24 mouse cellular contexts compared by ENCODE assay signal in the genomic region with DNA sequence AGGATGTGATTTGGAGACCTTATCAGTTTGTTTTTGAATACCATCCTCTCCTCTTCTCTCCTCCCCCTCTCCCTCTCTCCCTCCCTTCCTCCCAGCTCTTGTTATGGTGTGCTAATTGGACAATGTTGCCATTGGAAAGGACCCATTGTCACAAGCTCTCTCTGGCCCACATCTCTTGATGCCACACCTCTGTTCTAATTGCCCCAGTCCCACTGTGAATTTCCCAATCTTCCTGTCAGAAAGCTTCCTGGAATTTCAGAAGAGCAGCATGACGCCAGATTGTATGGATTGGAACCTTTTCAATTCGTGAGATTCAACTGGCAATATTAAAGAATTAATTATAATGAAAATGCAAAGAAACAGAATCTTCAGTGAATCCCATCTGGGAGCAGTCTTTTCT.
DNase-seq lines count a peak whose midpoint lies in the region; ATAC-seq and TF ChIP-seq lines count a peak whose summit lies in the region.
"Had no signal": no experiment of that assay in that cellular context is flagged by ENCODE, and none has a peak within 500 bp of the region (broad histone marks: within the 10 kb centered on the region; RNA-seq: fewer than 3 reads in every experiment).

No protein-coding gene starts in this region.

- H3K4me3 ChIP-seq in forebrain, embryonic 12.5 days (replicated peaks), result no peak overlapping the region
- no peak overlapping the region for H3K4me3 ChIP-seq in forebrain, embryonic 11.5 days (ENCODE audit: low read depth, low read length)
- H3K4me3 ChIP-seq in forebrain, embryonic 14.5 days (ENCODE audit: low read depth, low read length), result no peak overlapping the region
- H3K4me3 ChIP-seq in forebrain, postnatal 0 days (ENCODE audit: low read depth, low read length), result no peak overlapping the region
- H3K4me3 ChIP-seq in hindbrain, embryonic 10.5 days, result no peak overlapping the region
- H3K4me3 ChIP-seq: hindbrain, embryonic 12.5 days; hindbrain, embryonic 15.5 days; intestine, embryonic 15.5 days had no signal

- 34% methylated on average over 2 of the region's 2 CpGs for WGBS in forebrain, embryonic 12.5 days
- WGBS in forebrain, embryonic 11.5 days, result 59% methylated on average over 2 of the region's 2 CpGs
- WGBS in forebrain, embryonic 14.5 days, result 19% methylated on average over 2 of the region's 2 CpGs
- 32% methylated on average over 2 of the region's 2 CpGs for whole genome bisulfite sequencing in forebrain, postnatal 0 days
- 78% methylated on average over 2 of the region's 2 CpGs for WGBS in hindbrain, embryonic 10.5 days

- H3K9me3 ChIP-seq in forebrain, embryonic 12.5 days, result no peaks in the 10 kb centered on the region
- no peaks in the 10 kb centered on the region for H3K9me3 ChIP-seq in forebrain, embryonic 11.5 days (ENCODE audit: control insufficient read depth, low read length)
- no peaks in the 10 kb centered on the region for H3K9me3 ChIP-seq in forebrain, embryonic 14.5 days (replicated peaks; ENCODE audit: control insufficient read depth, low read length)
- H3K9me3 ChIP-seq in forebrain, postnatal 0 days (ENCODE audit: low read length), result no peaks in the 10 kb centered on the region
- no peaks in the 10 kb centered on the region for H3K9me3 ChIP-seq in hindbrain, embryonic 10.5 days
- H3K9me3 ChIP-seq: hindbrain, embryonic 12.5 days; hindbrain, embryonic 15.5 days; intestine, embryonic 15.5 days had no signal

- no peak for TF ChIP-seq CTCF in forebrain, postnatal 0 days (IDR thresholded peaks at IDR 0.05; ENCODE audit: low read depth)

- H3K27ac ChIP-seq in forebrain, embryonic 12.5 days, result no peak overlapping the region
- no peak overlapping the region for H3K27ac ChIP-seq in forebrain, embryonic 11.5 days (ENCODE audit: low read depth, low read length)
- H3K27ac ChIP-seq in forebrain, embryonic 14.5 days (ENCODE audit: low read depth, low read length), result no peak overlapping the region
- H3K27ac ChIP-seq in forebrain, postnatal 0 days (ENCODE audit: low read depth, low read length), result no peak overlapping the region
- no peak overlapping the region for H3K27ac ChIP-seq in hindbrain, embryonic 10.5 days
- H3K27ac ChIP-seq: hindbrain, embryonic 12.5 days; hindbrain, embryonic 15.5 days; intestine, embryonic 15.5 days had no signal

- no peaks in the 10 kb centered on the region for H3K36me3 ChIP-seq in forebrain, embryonic 12.5 days (replicated peaks)
- H3K36me3 ChIP-seq in forebrain, embryonic 11.5 days (ENCODE audit: control insufficient read depth, insufficient read depth, low read length), result no peaks in the 10 kb centered on the region
- no peaks in the 10 kb centered on the region for H3K36me3 ChIP-seq in forebrain, embryonic 14.5 days (ENCODE audit: control insufficient read depth, insufficient read depth, low read length)
- no peaks in the 10 kb centered on the region for H3K36me3 ChIP-seq in forebrain, postnatal 0 days (ENCODE audit: insufficient read depth)
- H3K36me3 ChIP-seq in hindbrain, embryonic 10.5 days, result no peaks in the 10 kb centered on the region
- H3K36me3 ChIP-seq: hindbrain, embryonic 12.5 days; hindbrain, embryonic 15.5 days; intestine, embryonic 15.5 days had no signal

- H3K27me3 ChIP-seq in forebrain, embryonic 12.5 days, result no peaks in the 10 kb centered on the region
- no peaks in the 10 kb centered on the region for H3K27me3 ChIP-seq in forebrain, embryonic 11.5 days (ENCODE audit: control insufficient read depth, insufficient read depth, low read length)
- no peaks in the 10 kb centered on the region for H3K27me3 ChIP-seq in forebrain, embryonic 14.5 days (replicated peaks; ENCODE audit: control insufficient read depth, insufficient read depth, low read length)
- no peaks in the 10 kb centered on the region for H3K27me3 ChIP-seq in forebrain, postnatal 0 days (ENCODE audit: insufficient read depth, low read length)
- no peaks in the 10 kb centered on the region for H3K27me3 ChIP-seq in hindbrain, embryonic 10.5 days (ENCODE audit: insufficient read depth, poor library complexity, severe bottlenecking)
- H3K27me3 ChIP-seq: hindbrain, embryonic 12.5 days; hindbrain, embryonic 15.5 days; intestine, embryonic 15.5 days had no signal

- no peak overlapping the region for H3K4me2 ChIP-seq in forebrain, embryonic 12.5 days
- no peak overlapping the region for H3K4me2 ChIP-seq in forebrain, embryonic 11.5 days (ENCODE audit: low read depth, low read length, severe bottlenecking)
- H3K4me2 ChIP-seq in forebrain, embryonic 14.5 days (ENCODE audit: low read length), result no peak overlapping the region
- H3K4me2 ChIP-seq in forebrain, postnatal 0 days (ENCODE audit: low read depth), result no peak overlapping the region
- H3K4me2 ChIP-seq: heart, embryonic 11.5 days; hindbrain, embryonic 12.5 days; hindbrain, embryonic 15.5 days; intestine, embryonic 15.5 days had no signal

- no peak for DNase-seq in forebrain, embryonic 11.5 days (ENCODE audit: low spot score)
- DNase-seq in forebrain, embryonic 14.5 days (ENCODE audit: low spot score), result peak; percentile 81
- DNase-seq in forebrain, postnatal 0 days, result peak; percentile 50
- DNase-seq in retina, postnatal 1 day, result peak; percentile 49
- DNase-seq in natural killer cell, adult 2 months (ENCODE audit: low spot score in 2 of 2), result no peak
- no peak for DNase-seq in hindbrain, embryonic 10.5 days (ENCODE audit: low spot score)
- DNase-seq in cerebellum, postnatal 4 days (ENCODE audit: low spot score in 2 of 2), result no peak
- DNase-seq: adrenal gland, postnatal 10 days; adrenal gland, postnatal 36 days; cerebellum, adult 11 months; cerebellum, adult 2 months; cerebellum, adult 9-11 months; cerebellum, postnatal 25 days; gastrocnemius, postnatal 10 days; gastrocnemius, postnatal 36 days; heart, adult 11 months; kidney, adult 11 months; kidney, adult 8-10 months had no signal

- no peaks in the 10 kb centered on the region for H3K4me1 ChIP-seq in forebrain, embryonic 12.5 days
- no peaks in the 10 kb centered on the region for H3K4me1 ChIP-seq in forebrain, embryonic 11.5 days (replicated peaks; ENCODE audit: control insufficient read depth, insufficient read depth, low read length)
- H3K4me1 ChIP-seq in forebrain, embryonic 14.5 days (ENCODE audit: control insufficient read depth, insufficient read depth, low read length), result peaks cover 3% of the 10 kb centered on the region; the same call in 1 of the 2 replicates
- H3K4me1 ChIP-seq in forebrain, postnatal 0 days (ENCODE audit: insufficient read depth), result no peaks in the 10 kb centered on the region
- no peaks in the 10 kb centered on the region for H3K4me1 ChIP-seq in hindbrain, embryonic 10.5 days (replicated peaks)
- H3K4me1 ChIP-seq: hindbrain, embryonic 15.5 days; intestine, embryonic 15.5 days had no signal

- 0 out of 2 replicates have a peak, but pooled peaks have one; percentile 30 for ATAC-seq in forebrain, embryonic 12.5 days (ENCODE audit: low FRiP score)
- no peak for ATAC-seq in forebrain, embryonic 11.5 days (replicated peaks; ENCODE audit: low FRiP score)
- ATAC-seq in forebrain, embryonic 14.5 days, result peak; percentile 75; the same call in 1 of the 2 replicates
- ATAC-seq in forebrain, postnatal 0 days, result 0 out of 2 replicates have a peak, but pooled peaks have one; percentile 23
- ATAC-seq: intestine, embryonic 15.5 days; Patski had no signal

- no peak overlapping the region for H3K9ac ChIP-seq in forebrain, embryonic 12.5 days
- H3K9ac ChIP-seq in forebrain, embryonic 11.5 days (ENCODE audit: low read length), result no peak overlapping the region
- no peak overlapping the region for H3K9ac ChIP-seq in forebrain, embryonic 14.5 days (ENCODE audit: low read length)
- no peak overlapping the region for H3K9ac ChIP-seq in forebrain, postnatal 0 days
- H3K9ac ChIP-seq: hindbrain, embryonic 12.5 days; hindbrain, embryonic 15.5 days; intestine, embryonic 15.5 days had no signal

Comparison
In these comparisons a context has a peak if more than half of its experiments do, and no peak if none do; other contexts are left out.
1. DNase-seq: peak in forebrain, embryonic 14.5 days (single experiment), forebrain, postnatal 0 days (single experiment) and retina, postnatal 1 day (single experiment); none in forebrain, embryonic 11.5 days (single experiment), natural killer cell, adult 2 months (0 of 2), hindbrain, embryonic 10.5 days (single experiment) and cerebellum, postnatal 4 days (0 of 2).